7 mouse cellular contexts compared by ENCODE assay signal in the genomic region with DNA sequence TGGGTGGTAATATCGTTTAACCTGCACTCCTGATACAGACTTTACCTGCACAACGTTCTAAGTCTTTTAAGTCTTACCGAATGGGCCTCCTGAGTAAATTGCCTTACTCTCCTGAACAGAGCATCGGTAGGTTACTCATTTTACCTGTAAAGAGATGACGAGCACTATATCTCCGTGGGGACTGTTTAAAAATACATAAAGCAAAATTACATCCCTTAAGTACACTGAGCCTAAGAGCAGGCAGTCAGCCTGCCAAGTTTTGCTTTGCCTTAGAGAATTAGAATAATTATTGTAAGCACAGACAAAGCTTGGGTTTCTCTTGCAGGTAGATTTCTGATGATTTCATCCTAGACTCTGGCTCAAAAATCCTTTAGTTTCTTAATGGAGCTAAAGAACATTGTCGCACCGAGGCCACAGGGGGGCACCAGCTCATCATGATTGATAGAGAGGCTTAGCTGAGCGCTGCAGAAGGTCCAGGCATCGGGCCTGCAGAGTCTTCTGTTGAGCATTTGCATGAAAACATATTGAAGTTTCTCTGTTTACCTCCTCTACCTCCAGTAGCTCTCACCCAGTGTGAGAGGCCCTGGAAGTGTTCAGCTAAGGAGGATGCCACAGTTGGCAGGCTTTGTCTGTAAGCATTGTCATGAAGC.
DNase-seq lines count a peak whose midpoint lies in the region; TF ChIP-seq lines count a peak whose summit lies in the region.

No protein-coding gene starts in this region.

- no peaks in the 10 kb centered on the region for H3K79me3 ChIP-seq in C2C12 (ENCODE audit: low read depth)

- DNase-seq in Muller cell, postnatal 12 days (ENCODE audit: inconsistent ontology term): peak; percentile 62
- DNase-seq in cerebellum, postnatal 36 days: peak; percentile 29 to 52
- peak; percentile 63 for DNase-seq in gastrocnemius, postnatal 14 days
- peak; percentile 69 to 75 for DNase-seq in layer of hippocampus, adult 18-20 months (ENCODE audit: low spot score in 2 of 2)
- DNase-seq in lung, postnatal 14 days: peak; percentile 65
- DNase-seq in right cerebral cortex, postnatal 25 days: peak; percentile 62

- peak; percentile 10 for TF ChIP-seq CTCF in C2C12 (IDR thresholded peaks at IDR 0.05; ENCODE audit: control insufficient read depth, insufficient read depth, insufficient read length)

- H3ac ChIP-seq in C2C12 (ENCODE audit: control insufficient read depth, insufficient read length, low read depth): no peak overlapping the region

- no peaks in the 10 kb centered on the region for H3K36me3 ChIP-seq in C2C12 (ENCODE audit: control insufficient read depth, insufficient read depth)

- H3K27me3 ChIP-seq in C2C12 (ENCODE audit: control insufficient read depth, insufficient read depth, insufficient read length): no peaks in the 10 kb centered on the region

- H3K4me3 ChIP-seq in C2C12 (ENCODE audit: insufficient read depth, poor library complexity, severe bottlenecking): no peak overlapping the region

- no peaks in the 10 kb centered on the region for H3K79me2 ChIP-seq in C2C12 (ENCODE audit: control insufficient read depth, insufficient read depth)

- intact Hi-C loops in gastrocnemius, postnatal 14 days (cut with DNase I; ENCODE audit: low total_unique reads): no loop called here

TF ChIP-seq in C2C12, 6 proteins besides CTCF, POLR2A, EP300 and RAD21:
- TF ChIP-seq MYOG (IDR thresholded peaks at IDR 0.05; ENCODE audit: control insufficient read depth, extremely low read depth, insufficient read length) (no peak), MYOD1 (IDR thresholded peaks at IDR 0.05; ENCODE audit: control insufficient read depth, insufficient read length, low read depth) (no peak), FOSL1 (IDR thresholded peaks at IDR 0.05; ENCODE audit: insufficient read depth, low read length, poor library complexity, severe bottlenecking) (no peak)
